Mouse (Mus musculus) gastrocnemius, adult 18-20 months (tissue): Measurements from ENCODE around the gene Gm20388. TPM values are rescaled to one million over a fixed set of nuclear protein-coding genes. Genes with fewer than 3 reads are reported as not detected.
"Not testable (repeated sequence)": the region's sequence is repeated elsewhere in the genome, so short reads cannot be mapped to it uniquely, and the experiment has no call there.

Experiments used
- DNase-seq: peaks from one replicate; pipeline ENCODE4 v3.0.0; 2021; ENCODE audit warnings: low spot score
- total RNA-seq, 2 experiments: library from RNA; stranded (reverse); gene quantifications; 2 replicates each; pipeline ENCODE4 v1.2.3; 2021

The Gm20388 gene
- total RNA-seq, 2 experiments from 2014 or later: 10.5 to 12.3 TPM

DNA sequence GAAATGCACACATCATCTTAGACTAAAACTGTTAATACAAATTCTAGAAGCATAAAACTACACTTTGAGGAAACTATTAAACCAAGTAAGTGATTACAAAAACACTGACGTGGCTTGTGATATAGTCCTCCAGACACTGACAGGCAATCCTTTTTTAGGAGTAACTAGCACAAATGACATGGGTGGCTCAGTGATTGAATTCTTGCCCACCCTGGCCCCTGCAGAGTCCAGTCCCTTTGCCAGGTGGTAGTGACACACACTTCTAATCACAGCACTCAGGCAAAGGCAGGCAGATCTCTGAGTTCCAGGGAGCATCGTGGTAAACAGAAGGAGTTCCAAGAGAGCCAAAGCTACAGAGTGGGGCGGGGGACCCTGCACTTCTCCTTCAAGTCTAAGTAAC lies 3094.7 kb downstream of the Gm20388 start:
- no peak for DNase-seq

DNA sequence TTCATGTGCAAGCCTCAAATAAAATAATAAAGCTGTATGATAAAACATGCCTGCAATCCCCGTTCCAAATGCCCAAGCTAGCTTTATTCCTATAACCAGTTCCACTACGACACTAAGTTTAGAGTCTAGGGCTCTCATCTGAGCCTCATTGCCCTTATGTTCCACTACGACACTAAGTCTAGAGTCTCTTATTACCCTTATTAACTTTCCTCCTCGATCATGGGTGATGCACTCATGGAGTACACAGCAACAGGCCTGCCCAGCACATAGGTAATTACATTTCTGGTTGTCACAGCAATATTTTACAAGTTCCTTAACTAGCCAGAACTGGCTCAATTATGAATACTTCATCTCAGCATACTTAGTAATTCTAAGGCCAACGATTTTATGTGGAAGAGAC lies 3095.2 kb downstream of the Gm20388 start:
- no peak for DNase-seq

DNA sequence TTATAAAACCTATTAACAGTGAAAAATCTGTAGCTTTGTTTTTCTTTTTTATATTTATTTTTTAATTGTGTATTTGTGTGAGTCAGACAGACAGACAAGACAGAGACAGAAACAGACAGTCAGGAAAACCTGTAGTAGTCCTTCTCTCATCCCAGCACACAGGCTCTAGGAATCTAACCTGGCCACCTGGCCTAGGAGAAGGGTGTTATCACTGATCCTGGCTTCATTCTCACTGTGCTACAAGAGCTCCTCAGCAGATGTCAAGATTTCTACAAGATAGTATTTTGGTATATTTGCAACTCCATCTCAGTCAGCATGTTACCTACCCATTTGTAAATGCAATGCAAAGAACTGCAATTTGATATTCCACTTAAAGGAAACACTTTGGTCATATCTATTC lies 3100.7 kb downstream of the Gm20388 start:
- no peak for DNase-seq

DNA sequence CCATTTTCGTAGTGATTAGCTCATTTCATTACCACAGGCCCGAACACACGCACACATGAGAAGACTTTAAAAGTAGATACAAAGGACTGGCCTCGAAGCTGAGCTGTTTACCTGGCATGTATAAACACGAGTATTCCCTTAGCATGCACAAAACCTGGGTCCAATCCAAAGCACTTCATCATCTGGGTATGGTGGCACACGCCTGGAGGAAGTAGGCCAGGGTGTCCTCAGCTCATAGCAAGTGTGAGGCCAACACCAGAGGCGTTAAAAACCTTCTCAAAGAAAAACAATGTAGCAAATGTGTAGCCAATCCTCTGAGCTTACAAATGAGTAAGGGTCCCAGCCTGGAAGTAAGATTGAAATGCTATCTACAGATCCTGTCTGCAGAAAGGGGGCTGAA lies 3103.8 kb downstream of the Gm20388 start:
- DNase-seq: peak; percentile 74

DNA sequence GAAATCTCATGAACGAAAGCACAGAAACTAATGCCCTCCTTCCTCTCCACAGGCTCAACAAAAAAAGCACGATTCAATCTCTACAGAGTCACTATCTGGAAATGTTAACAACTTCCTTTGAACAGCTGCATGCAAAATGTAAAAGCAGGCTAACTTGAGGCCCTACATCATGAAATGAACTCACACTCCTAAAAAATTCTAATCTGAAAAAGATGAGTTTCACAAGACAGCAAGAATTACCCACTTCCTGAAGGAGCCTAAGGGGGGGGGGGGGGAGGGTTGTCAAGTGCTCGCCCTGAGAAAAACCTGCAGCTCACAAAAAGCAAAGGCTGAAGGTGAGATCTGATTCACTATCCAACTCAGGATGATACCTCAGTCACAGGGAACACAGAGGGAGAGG lies 3104.4 kb downstream of the Gm20388 start:
- no peak for DNase-seq

DNA sequence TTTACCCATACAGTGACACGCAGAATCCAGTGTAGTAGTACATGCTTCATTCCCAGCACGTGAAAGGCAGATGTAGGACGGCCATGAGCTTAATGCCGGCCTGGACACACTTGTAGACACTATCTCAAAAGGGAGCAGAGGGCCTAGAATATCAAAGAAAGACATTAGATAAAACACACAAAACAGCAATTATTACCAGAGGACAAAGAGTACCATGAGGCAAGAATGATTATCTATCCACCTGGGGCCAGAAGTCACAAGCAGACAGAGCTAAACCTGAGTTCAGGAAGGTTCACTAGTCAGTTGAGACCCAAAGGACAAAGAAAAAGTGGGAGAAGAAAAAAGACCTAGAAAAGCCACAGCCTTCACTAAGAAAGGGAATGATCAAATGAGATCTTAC lies 3106.5 kb downstream of the Gm20388 start:
- DNase-seq: no peak

DNA sequence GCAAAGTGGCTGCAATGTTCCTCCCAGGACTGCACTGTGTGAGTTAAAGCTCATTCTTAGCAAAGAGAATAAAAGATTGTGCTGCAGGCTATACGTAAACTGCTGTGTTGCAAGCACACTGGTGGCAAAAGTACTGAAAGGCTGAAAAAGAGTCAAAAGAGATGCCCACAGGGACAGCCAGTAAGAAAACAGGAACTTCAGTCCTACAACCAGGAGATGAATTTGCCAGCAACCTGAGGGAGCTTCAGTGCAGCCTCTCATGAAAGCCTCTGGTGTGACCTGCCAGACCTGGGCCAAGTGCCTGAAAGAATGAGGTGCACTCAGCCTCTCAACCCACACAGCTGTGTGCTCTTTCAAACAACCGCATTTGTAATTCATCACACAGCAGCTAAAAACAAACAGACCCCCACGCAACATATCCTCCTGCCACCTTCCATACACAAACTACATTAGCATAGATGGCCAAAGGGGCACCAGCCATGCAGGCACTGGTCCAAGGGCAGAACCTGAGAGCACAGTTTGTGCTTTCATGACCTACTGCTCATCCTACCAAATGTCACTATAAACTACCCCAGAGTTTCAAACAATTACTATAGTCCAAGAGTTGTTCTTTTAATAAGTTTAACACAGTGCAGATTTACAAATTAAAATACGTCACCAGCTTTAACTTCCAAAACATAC lies 3108.0 kb downstream of the Gm20388 start:
- peak; percentile 55 for DNase-seq

DNA sequence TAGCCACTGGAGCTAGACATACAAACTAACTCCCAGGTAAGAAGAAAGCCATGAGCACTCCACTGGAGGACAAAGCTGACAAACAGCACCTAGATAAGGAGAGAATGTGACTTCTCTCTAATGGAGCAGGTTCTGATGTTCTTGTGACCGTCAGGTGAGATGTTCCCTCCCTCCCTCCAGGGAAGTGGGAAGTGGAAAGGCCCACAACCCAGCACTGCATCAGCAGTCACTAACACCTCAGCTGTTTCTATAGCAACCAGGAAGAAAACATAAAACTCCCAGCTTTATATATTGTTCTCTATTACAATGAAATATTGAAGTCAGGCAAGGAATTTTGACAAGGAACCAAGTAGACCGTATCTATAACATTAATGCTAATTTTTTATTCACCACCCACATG lies 3109.4 kb downstream of the Gm20388 start:
- no peak for DNase-seq

DNA sequence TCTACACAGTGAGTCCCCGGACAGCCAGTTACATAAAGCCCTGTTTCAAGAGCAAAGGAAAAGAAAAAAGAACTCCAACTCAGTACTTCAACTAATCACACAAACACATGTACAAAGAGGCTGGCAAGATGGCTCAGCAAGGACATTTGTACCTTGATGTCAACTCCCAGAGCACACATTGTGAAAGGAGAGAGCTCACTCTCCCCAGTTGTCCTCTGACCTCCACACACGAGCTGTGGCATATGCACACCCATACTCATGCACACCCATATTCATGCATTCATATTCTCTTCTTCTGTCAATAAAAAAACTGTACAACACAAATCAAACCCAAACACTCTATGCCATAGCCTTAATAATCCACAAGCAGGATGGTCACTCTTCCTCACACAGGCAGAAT lies 3110.2 kb downstream of the Gm20388 start:
- no peak for DNase-seq

DNA sequence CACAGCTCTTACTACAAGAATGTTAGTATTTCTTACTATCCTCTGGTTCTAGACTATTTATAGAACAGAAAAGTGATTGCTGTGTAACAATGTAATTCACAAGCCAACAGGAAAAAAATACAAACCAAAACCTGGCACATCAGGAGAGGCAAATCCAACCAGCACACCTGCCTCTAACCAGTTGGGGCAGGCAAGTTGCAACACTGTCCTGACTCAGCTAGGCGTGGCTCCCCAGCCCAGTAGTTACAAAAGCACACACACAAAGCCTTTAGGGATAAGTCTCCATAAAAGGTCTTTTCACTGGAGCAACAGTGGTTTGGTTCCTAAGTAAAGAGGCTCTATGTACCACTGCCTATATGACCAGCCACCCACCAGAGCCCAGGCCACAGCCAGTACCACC lies 3110.6 kb downstream of the Gm20388 start:
- no peak for DNase-seq

DNA sequence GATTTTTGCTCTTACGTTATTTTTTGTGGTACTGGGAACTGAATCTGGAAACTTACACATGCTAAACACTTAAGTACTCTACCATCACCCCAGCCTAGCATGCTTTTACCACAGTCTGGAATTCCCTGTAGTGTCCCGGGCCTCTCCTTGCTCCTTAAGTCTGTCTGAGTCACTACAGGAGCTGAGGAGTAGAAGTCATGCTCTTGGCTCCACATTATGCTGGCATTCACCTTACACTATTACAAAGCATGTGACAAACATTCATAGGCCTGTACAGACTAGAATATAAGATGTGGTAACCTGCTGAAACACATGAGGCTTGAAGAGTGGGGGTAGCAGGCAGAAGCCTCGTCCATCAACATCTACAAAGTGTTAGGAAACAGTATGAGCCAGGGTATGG lies 3112.1 kb downstream of the Gm20388 start:
- DNase-seq: peak; percentile 36

DNA sequence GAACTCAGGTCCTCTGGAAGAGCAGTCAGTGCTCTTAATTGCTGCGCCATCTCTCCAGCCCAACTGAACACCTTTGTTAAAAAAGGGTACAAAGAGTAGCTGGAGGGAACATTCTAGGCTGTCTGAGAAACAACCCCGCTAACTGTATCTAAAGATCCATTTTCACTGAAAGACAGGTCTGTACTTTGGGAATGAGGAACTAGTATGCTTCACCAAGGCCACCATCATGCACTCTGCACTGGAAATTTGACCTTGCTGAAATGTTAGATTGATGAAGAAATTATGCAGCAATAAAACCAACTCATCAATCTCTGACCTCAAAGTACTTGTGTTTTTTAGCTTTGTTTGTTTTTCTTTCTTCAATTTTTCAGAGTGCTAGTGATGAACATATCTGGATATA lies 3113.6 kb downstream of the Gm20388 start:
- no peak for DNase-seq

DNA sequence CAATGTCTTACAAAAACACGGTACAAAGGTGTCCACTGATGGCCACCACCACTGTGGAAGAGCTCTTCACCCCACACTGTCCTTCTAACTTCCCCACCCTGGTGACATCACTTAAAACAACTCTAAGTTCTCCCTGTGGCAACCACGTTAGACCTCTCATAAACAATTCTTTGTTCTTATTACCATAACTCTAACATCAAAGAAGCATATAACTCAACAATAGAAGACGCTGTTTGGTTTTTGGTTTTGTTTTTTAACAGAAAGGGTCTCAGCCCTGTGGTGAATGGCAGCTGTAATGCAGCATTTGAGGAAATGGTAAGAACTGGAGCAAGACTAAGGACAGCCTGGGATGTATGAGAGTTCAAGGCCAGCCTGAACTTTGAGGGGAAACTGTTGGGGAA lies 3115.3 kb downstream of the Gm20388 start:
- no peak for DNase-seq

DNA sequence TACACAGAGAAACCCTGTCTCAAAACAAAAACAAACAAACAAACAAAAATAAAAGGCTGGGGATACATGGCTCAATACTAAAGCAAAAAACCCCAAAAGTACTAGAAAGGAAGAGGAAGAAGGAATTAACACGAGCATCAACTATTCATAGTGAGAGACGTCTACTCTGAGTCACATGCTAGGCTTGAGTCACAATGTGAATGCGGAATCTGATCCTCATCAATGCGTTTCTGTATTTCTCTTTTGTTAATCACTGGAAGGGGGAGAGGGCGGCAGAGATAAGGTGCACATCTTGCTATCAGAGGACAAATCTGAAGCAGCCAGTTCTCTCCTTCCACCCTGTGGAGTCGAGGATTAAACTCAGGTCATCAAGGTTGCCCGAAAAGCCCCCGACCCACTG lies 3117.1 kb downstream of the Gm20388 start:
- no peak for DNase-seq

DNA sequence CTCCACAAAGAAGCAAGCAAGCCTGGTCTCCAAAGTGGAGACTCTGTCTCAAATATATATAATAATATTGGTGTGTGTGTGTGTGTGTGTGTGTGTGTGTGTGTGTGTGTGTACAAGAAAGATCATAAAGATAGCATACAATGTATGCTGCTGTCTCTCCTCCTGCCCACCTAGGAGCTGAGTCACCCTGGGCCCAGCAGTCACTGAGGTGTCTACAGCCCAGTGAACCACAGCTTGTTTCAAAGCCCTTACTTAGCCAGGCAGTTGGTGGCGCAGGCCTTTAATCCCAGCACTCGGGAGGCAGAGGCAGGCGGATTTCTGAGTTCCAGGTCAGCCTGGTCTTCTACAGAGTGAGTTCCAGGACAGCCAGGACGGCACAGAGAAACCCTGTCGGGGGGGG lies 3119.4 kb downstream of the Gm20388 start:
- DNase-seq: not testable (repeated sequence)

DNA sequence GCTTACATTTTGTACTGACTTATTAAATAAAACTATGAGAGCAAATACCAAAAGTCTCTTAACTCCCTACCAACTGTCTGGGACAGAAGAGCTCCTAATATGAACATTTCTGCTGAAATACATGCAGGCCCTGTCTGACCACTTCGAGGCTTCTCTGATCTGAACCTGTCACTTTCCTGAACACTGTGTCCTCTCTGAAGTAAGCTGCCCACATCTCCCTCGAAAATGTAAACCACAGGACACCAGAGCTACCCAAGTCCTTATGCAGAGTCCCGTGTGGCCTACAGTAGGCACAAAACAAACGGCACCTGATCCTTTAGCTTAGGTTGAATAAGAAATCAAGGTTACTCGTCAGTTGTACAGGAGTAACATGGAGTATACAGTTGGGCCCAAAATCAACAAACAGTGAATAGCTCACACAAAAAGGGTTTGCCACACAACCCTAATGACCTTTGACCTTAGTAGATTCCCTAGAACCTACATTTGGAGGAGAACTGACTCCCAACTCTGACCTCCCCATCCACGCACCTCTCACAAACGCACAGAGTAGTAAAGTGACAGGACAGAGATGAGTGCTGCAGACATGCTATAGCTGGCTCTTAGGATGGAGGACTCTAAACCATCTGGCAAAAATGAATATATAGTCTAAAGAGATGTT lies 3120.8 kb downstream of the Gm20388 start:
- DNase-seq: no peak

DNA sequence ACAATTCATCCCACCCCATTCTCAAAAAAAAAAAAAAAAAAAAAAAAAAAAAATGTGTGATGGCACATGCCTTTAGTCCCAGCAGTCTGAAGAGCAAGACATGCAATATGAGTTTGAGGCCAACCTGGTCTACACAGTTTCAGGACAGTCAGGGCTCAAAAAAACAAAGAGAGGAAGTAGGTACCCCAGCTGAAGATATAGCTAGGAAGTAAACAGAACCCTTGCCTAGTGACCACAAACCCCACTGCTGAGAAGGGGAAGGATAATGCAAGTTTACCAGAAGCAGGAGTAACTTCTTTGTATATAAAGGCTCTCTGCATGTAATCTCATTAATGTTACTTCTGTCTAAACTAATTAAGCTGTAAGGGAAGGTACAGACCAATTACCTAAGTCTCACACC lies 3122.1 kb downstream of the Gm20388 start:
- no peak for DNase-seq

DNA sequence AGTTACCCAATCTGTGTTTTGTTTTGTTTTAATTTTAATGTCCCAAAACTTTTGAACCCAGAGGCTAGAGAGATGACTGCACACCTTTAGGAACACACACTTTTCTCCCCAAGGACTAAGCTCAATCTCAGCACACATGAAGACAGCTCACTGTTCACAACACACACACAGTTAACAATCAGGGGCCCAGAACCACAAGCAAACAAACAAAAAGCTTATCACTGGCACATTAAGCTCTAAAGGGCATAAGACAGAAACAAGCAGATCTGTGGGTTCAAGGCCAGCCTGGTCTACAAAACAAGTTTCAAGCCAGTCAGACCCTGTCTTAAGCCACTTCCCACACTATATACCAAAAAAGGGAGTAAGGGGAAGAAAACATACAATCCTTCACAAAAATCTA lies 3122.8 kb downstream of the Gm20388 start:
- DNase-seq: no peak

DNA sequence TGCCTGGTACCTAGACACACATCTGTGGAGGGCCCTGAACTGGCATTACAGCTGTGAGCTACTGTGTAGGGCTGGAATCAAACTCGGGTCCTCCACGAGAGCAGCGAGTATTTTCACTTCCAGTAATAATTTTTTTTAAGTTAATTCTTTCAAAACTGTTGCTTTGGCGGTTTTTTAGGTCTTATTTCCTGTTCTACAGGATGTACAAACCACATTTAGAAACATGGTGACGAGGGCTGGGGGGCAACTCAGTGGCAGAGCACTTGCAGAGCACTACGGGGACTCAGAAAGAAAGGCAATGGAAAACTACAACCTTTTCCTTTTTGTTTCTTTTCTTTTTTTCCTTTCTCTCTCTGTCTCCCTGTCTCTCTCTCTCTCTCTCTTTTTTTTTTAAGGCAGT lies 3123.5 kb downstream of the Gm20388 start:
- no peak for DNase-seq

DNA sequence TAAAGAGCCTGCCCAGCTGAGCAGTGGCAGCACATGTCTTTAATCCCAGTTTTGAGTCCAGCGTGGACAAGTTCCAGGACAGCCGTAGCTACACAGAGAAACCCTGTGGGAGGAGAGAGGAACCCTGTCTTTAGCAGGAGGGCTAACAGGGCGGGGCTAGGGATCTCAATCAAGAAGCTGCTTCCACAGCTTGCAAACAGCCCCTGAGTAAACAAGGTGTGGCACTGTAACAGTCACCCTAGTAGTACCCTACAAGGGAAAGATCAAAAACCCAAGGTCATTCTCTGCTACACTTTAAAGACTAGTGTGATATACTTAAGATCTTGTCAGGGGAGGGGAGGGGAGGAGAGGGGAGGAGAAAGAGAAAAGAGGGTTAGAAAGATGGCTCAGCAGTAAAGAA lies 3126.3 kb downstream of the Gm20388 start:
- no peak for DNase-seq

DNA sequence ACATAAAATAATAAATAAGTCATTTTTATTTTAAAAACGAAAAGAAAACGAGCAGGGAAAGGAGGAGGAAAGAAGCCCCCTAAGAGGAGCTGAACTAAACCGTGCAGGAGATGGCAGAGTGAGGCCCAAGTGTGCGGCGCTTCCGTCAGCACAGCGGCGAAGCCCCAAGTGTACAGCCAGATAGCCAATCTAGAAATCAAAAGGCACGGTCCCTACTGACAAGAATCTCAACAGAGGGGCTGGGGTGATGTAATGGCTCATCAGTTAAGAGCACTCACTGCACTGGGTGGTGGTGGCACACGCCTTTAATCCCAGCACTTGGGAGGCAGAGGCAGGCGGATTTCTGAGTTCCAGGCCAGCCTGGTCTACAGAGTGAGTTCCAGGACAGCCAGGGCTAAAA lies 3126.8 kb downstream of the Gm20388 start:
- DNase-seq: no peak

DNA sequence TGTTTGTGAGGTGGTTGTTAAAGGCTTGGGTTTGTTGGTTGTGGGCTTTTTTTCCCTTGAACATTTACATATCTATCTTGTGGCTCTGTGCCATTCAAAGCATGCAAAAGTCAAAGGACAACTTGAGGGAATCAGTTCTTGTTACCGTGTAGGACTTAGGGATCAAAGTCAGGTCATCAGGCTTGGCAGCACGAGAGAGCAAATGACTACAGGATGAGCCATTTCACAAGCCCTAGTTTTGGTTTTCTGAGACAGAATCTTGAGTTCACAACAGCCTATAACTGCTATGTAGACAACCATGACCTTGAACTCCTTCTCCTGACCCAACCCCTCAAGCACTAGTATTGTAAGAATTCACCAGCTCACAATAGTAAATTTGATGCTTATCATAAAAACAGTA lies 3127.7 kb downstream of the Gm20388 start:
- DNase-seq: no peak

DNA sequence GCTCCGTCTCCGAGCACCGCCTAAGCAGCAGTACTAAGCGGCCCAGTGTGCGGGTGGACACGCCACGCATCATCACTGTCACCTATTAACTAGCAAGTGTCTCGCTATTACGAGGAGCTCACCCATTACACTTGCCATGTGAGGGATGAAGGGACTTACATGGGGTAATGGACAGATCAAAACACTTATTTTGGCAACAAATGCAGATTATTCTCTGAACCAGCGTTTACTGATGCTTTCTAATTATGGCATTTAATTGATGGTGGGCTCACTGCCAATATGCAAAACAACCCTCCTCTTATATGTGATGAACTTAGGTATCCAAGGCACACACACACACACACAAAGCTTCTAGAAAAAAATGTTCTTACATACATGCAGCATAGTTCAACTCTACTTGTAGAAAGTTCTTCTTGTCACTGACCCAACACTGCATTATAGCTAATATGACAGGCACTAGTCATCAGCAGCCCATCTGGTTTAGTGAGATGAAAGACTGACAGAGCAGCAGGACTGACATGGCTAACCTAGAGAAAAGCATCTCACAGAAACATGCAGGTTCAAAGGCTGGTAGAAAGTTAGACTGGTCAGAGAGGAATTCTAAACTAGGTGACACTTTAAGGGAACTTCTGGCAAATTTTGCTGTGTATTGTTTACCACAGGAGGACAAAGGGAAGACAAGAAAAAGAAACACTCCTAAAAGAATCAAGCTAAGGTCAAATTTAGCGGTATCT lies 3128.9 kb downstream of the Gm20388 start:
- no peak for DNase-seq
